Mouse (Mus musculus) monocyte, adult 2 months (primary cell): ENCODE results near the gene Ahdc1.

Source experiments
- DNase-seq, 2 experiments: peaks; one replicate each; pipeline ENCODE4 v3.0.0; 2022; ENCODE audit warnings: low spot score in 2 of 2, low read depth in 1 of 2

Ahdc1 gene

DNA sequence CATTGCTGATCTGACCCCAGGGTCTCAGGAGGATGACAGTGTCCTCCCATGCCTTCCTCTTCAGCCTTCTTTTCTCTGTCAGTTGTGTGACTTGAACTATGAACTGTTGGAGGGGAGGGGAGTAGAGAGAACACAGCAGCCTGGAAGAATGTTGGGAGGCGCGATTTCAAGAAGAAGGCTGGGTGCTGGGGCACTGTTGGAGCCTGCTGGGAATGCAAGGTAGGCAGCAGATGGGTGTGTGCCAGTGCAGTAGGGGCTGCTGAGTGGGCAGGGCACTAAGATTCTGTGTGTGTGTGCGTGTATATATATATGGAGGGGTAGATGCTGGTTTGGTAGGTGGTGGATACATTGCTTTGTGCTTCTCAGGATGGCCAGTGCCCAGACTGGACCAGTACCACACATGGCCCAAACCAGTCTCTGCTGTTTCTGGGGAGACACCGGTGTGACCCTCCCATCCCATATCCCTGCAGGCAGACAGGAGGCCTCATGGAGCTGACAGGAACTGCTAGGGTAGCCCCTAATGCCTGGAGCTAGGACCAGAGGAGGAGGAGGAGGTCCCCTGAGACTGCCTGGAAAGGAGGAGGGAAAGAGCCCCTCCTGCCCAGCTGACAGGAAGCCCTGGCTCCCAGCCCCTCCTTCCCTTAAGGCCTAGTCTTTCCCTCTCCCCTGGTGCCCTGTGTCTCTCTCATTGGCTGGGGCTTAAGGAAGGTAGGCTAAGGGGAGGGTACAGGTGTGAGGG is 5.8 kb downstream of the Ahdc1 start:
- no peak for DNase-seq

DNA sequence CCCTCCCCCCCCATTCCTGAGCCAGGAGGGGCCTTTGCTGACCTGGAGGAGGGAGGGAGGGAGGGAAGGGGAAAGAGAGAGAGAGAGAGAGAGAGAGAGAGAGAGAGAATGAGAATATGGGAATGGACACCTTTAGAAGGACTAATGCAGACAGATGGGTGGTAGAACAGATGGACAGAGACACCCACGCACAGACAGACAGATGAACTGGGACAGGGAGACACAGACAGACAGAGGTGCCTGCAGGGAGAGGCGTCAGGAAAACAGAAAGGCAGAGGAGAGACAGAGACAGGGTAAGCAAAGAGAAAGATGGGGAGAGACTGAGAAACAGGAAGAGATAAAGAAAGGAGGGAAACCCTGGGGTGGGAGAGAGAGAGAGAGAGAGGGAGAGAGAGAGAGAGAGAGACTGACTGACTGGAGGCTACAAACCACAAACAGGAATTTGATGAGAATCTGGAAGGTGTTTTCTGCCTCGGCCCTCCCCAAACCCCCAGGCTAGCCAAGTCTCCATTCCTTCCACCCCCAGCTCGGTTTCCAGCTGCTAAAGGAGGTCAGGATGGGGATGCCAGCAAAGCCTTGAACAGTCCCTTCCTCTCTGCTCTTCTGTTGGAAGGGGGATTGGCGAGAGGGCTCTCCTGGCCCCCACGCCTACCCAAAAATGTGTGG is 6.7 kb downstream of the Ahdc1 start:
- no peak for DNase-seq

- DNase-seq, result no peak
Measured at GRCm38 (mm10) chr4:133018263-133018798, 7.3 kb downstream of the Ahdc1 start.

DNA sequence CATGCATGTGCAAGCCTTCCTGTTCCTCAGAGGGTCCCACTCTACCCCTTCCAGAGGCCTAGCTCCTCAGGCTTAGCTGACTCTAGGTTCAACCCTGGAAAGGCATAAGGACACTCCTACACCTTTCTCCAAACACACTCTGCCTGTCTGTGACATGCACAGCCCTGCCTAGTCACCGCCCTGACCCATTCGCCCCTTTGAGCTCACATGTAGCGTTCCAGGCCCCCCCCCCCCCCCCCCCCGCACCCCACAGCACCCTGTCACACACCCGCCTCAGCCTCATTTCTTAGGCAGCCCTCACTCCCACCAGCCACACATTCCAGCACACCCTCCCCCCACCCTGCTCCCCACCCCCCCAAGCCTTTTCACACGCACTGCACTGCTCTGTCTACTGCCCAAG is 9.7 kb downstream of the Ahdc1 start:
- DNase-seq, result no peak

DNA sequence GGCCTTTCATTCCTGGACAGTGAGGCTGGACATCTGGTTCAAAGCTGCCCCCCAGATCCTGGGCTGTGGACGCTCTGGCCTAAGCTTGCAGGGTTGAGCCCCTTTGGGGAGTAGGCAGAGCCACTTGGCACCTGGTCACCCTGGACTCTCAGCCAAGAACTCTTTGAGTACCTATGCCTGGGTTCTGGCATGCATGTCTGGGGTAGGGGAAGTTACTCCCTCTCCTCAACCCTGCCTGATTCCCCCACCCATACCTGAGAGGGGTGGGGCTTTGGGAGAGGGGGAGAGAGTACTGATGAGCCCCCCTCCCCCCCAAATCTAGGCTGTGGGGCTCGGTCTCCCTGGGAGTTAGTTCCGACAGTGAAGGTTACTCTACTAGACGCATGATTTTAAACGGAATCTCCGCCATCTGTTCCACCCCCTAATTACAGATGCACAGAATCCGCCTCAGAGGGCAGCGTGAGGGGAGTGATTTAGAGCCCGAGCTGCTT is 10.2 kb downstream of the Ahdc1 start:
- no peak for DNase-seq

DNA sequence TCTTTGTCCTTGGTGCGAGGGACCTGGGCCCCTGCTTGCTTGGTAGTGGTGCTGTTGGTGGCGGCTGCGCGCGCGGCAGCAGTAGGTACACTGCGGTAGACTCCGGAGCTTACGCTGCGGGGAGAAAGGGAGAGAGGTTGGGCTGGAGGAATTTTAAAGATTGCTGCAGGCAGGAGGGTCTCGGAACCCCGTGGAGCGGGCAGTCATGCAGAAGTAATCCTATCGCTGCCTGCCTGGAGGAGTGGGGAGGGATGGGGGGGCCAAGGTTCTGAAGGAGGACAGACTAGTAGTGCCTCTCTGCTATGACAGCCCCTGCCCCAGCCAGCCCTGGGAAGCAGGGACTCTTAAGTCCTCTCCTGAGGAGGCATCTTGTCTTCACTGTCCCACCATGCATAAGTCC is 11.2 kb downstream of the Ahdc1 start:
- DNase-seq, result no peak

DNA sequence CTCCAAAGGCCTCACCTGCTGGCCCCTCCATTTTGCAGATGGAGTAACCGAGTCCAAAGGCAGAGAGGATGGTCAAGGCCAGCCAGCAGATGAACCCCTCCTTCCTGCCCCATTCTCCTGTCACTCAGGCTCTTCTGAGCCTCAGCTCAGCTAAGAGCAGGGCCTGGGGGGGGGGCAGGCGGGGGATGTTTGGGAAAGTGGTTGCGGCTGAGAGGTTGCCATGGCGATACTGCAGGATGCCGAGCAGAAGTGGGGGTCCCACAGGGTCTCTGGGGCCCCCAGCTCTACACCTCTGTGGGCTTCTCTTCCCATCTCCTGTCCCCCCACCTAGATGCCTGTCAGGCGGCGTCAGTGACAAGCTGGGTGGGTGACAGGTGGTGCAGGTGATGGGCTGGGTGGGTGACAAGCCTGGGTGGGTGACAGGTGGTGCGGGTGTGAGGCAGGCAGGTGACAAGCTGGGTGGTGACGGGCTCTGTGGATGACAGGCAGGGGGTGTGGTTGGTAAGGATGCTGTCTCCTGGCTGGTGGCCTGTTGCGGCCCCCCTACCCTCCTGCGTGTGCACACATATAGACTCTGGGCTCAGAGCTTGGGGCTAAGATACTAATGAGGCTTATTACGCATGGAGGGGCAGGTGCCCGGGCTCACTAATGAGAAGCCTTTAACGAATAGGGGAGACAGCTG is 12.0 kb downstream of the Ahdc1 start:
- no peak for DNase-seq

- DNase-seq, result no peak
Measured at GRCm38 (mm10) chr4:133023636-133024035, 12.6 kb downstream of the Ahdc1 start.

- no peak for DNase-seq
Measured at GRCm38 (mm10) chr4:133024404-133024803, 13.3 kb downstream of the Ahdc1 start.

DNA sequence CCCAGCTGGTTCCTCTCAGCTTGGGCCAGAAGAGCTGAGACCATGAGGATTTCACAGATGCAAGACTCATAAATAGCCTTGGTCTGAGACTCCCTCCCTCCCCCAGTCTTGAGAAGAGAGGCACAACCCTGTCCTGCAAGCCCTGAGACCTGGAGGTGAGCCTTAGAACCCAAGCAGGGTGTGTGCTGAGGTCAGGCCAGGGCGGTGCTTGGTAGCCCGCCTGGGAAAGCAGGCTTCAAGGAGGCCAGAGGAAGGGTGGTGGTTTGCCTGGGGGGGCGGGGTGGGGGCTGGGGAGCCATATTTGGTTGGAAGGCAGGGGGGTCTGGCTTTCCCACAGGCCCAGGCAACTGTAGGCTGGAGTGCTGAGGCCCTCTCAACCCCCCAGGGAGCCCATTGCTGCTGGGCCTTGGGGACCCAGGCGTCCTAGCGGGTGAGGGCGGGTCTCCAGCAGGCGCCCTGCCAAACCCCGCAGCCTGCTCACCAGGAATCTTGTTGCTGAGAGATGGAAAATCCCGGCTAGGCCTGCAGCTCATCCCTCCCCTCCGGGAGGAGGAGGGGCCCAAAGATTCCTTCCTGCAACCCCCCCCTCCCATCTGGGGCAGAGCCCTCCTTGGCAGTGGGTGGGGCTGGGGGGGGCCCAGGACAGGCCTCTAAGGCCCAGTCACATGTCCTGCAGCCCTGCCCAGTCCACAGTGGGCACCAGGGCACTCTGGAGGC is 14.1 kb downstream of the Ahdc1 start:
- no peak for DNase-seq

DNA sequence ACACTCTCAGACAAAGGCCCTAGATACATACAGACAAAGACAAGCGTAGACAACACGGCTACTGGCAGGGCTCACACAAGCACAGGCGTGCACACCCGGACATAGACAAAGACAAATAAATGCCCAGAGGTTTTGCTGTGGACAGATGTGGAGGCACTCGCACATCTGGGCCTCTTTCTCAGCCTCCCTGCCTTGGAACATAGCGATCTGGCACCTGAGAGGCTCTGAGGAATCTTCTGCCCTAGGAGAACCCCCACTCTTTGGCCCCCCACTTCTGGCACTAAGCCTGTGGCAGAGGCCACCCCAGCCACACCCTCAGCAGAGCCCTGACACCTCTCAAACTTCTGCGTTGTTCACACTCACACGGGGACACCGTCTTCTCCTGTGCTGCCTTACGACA is 15.2 kb downstream of the Ahdc1 start:
- no peak for DNase-seq

DNA sequence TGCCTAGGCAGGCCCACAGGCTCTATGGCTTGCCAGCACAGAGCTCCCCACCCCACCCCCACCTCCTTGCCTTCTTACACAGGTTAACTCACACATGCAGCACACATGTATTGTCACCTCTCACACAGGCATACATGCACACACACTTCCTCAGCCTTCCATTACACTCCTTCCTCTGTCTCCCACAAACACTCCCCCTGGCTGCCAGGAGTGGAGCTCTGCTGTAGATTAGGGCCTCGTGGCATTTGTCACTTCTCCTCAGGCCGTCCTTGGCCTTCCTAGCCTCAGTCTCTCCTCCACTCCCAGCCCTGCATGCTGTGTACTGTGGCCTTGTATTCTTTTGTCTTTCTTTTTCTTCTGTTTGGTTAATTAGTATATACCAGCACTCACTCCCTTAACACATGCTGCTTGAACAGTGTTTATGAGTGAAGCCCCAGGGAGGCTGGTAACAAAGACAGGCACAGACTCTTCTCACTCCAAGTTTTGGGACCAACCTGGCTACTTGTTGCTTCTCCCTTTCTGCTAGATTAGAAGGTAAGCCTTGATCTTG is 15.8 kb downstream of the Ahdc1 start:
- no peak for DNase-seq

DNA sequence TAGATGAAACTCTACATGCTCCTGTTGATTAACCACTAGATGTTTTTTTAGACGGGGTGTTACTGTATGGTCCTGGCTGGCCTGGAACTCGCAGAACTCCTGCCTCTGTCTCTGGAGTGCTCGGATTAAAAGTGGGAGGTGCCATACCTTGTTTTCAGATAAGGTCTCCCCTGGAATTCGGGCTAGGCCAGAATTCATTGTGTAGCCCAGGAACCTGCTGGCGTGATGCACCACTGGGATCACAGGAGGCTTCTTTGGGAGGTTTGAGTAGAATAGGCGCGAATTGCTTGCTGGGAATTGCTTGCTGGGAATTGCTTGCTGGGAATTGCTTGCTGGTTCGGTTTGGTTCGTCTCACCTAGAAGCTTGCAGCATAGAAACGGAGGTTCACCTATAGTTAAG is 16.7 kb downstream of the Ahdc1 start:
- no peak for DNase-seq

GRCm38 (mm10) chr4:133028193-133028592 is 17.1 kb downstream of the Ahdc1 start:
- no peak for DNase-seq

DNA sequence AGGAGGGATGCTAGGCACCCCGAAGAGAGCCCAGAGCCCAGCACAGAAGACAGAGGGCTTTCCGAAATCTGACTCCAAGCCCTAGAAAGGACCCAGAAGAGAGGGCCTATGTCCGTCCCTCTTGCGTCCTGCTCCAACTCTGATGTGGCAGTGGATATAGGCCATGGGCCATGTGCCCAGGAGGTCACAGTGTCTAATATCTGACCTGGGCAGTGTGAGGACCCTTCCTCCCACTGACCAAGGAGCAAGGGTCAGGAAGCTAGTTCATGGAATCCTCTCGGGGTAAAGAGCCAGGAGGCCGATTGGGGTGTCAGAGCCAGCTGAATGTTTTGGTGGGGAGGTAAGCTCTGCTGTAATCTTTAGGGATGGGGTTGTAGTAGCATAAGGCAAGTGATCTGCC is 17.8 kb downstream of the Ahdc1 start:
- no peak for DNase-seq

DNA sequence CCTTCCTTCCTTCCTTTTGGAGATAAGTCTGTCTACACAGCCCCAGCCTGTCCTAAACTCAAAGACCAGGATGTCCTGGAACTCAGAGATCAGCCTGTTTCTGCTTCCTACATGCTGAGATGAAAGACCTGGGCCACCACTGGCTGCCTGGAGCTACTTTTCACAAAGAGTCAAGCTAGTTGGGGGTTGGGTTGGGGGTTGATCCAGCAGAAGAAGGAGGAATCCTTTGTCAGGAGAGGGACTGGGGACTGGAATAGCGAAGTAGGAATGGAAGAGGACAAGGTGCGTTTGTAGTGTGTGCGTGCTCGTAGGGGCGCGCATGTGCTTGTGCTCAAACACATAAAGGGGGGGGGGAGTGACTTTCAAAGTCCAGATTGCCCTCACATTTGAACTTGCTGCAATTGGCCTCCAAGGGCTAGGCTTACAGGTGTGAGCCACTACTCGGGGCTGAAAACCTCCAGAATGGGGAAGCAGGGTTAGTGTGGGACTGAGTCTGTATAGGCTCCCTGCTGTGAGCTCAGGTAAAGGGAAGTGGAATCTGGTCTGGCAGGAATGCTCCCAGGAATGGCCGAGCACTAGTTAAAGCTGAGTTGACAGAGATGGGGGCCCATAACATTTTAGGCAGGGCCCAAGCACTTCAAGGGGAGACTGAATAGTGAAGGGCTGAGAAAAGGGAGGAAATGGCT is 21.5 kb downstream of the Ahdc1 start:
- DNase-seq, result no peak

- DNase-seq, result no peak
Measured at GRCm38 (mm10) chr4:133034478-133034877, 23.4 kb downstream of the Ahdc1 start.

GRCm38 (mm10) chr4:133035446-133035845 is 24.4 kb downstream of the Ahdc1 start:
- DNase-seq, result no peak

DNA sequence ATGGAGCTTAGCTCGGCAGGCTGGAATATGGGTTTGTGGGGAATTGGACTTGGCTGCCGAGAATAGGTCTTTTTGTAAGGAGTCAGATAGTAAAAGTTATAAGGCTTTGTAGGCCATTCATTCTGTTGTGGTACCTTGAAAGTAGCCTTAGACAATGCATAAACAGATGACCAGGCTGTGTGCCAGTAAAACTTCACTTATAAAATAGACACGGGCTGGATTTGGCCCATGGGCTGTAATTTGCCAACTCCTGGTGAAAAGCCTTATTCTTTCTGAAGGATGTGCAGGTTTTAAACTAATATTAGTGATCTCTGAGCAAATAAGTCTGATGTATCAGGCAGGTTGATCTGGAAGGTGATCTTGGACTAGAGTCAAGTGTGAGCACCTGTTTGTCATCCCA is 24.9 kb downstream of the Ahdc1 start:
- DNase-seq, result no peak

- no peak for DNase-seq
Measured at GRCm38 (mm10) chr4:133037293-133037692, 26.2 kb downstream of the Ahdc1 start.
